In the genomic region with DNA sequence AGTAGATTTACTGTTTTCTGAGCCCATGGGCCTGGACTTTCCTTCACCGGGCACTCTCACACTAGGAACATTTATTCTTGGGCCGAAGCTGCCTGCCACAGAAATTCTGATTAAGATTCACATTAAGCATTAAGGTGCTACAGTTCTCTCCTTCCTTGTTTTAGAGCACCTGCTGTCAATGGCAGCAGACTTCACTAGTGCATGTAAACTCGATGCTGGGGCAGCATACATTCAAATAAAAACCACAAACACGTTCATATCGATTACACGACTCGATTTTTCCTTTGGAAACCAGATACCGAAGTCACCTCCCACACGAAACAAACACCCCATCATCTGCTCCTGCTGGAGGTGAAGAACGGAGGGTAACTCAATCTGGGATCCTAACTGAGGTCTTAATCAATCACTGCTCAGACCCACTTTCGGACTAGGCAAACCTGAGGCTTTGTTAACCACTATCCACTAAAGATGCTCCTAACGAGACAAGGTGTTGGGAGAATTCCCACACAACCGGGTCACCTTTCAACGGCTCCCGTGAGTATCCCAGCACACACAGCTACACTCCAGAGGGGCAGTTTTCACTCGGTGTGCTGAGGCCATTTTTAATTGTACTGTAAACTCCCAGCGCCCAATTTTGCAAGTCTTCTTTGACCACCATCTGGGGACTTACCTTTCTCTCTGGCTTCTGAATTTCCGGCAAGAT, we compare ENCODE assay signal across 9 mouse cellular contexts. TPM values are rescaled to one million over a fixed set of nuclear protein-coding genes. Genes with fewer than 3 reads are reported as not detected.
A peak's percentile ranks its signal among the peaks of the same experiment; 100 is the strongest.
DNase-seq lines count a peak whose midpoint lies in the region; ATAC-seq and TF ChIP-seq lines count a peak whose summit lies in the region.
"Had no signal": no experiment of that assay in that cellular context is flagged by ENCODE, and none has a peak within 500 bp of the region (broad histone marks: within the 10 kb centered on the region; RNA-seq: fewer than 3 reads in every experiment).

No protein-coding gene starts in this region.

- H3K27ac ChIP-seq in gastrocnemius, adult 2 months, result peak overlapping the region; percentile 97
- H3K27ac ChIP-seq in embryonic facial prominence, embryonic 12.5 days, result peak overlapping the region; percentile 74
- peak overlapping the region; percentile 82; the same call in 1 of the 2 replicates for H3K27ac ChIP-seq in intestine, embryonic 15.5 days
- peak overlapping the region; percentile 92; the same call in 1 of the 2 replicates for H3K27ac ChIP-seq in neural tube, embryonic 14.5 days (ENCODE audit: low read depth, low read length)

- intact Hi-C loops in gastrocnemius, adult 2 months (cut with DNase I), result loop anchor here (5.0 kb wide), 1 partner anchor 71 kb away; the partner anchor contains the start of gene Eefsec
- intact Hi-C loops in left cerebral cortex, postnatal 25 days (cut with DNase I), result no loop called here

- H3K9ac ChIP-seq in embryonic facial prominence, embryonic 12.5 days, result peak overlapping the region; percentile 90
- peak overlapping the region; percentile 87 for H3K9ac ChIP-seq in intestine, embryonic 15.5 days
- H3K9ac ChIP-seq in neural tube, embryonic 14.5 days (replicated peaks; ENCODE audit: low read depth, low read length), result peak overlapping the region; percentile 90

- no peak for TF ChIP-seq CTCF in gastrocnemius, adult 2 months (IDR thresholded peaks at IDR 0.05)

- no peaks in the 10 kb centered on the region for H3K9me3 ChIP-seq in embryonic facial prominence, embryonic 12.5 days
- H3K9me3 ChIP-seq in intestine, embryonic 15.5 days, result no peaks in the 10 kb centered on the region
- no peaks in the 10 kb centered on the region for H3K9me3 ChIP-seq in neural tube, embryonic 14.5 days (ENCODE audit: control insufficient read depth, low read length)

- peak overlapping the region; percentile 61 for H3K4me2 ChIP-seq in embryonic facial prominence, embryonic 12.5 days (replicated peaks)
- H3K4me2 ChIP-seq in intestine, embryonic 15.5 days (replicated peaks), result peak overlapping the region; percentile 66
- peak overlapping the region; percentile 91 for H3K4me2 ChIP-seq in neural tube, embryonic 14.5 days (ENCODE audit: low read depth, low read length)

- H3K4me1 ChIP-seq in embryonic facial prominence, embryonic 12.5 days, result peaks cover 14% of the 10 kb centered on the region
- H3K4me1 ChIP-seq in intestine, embryonic 15.5 days (replicated peaks), result peaks cover 18% of the 10 kb centered on the region
- H3K4me1 ChIP-seq in neural tube, embryonic 14.5 days (ENCODE audit: control insufficient read depth, insufficient read depth, low read length), result peaks cover 21% of the 10 kb centered on the region

- peaks cover 32% of the 10 kb centered on the region for H3K36me3 ChIP-seq in embryonic facial prominence, embryonic 12.5 days
- peaks cover 28% of the 10 kb centered on the region for H3K36me3 ChIP-seq in intestine, embryonic 15.5 days
- peaks cover 28% of the 10 kb centered on the region for H3K36me3 ChIP-seq in neural tube, embryonic 14.5 days (ENCODE audit: control insufficient read depth, insufficient read depth, low read length)

- peak overlapping the region; percentile 96 for H3K4me3 ChIP-seq in gastrocnemius, adult 2 months
- peak overlapping the region; percentile 93 for H3K4me3 ChIP-seq in embryonic facial prominence, embryonic 12.5 days
- H3K4me3 ChIP-seq in intestine, embryonic 15.5 days (replicated peaks), result peak overlapping the region; percentile 72
- H3K4me3 ChIP-seq in neural tube, embryonic 14.5 days (ENCODE audit: low read depth, low read length), result peak overlapping the region; percentile 95

- WGBS in embryonic facial prominence, embryonic 12.5 days, result 11% methylated on average over 18 of the region's 18 CpGs
- WGBS in intestine, embryonic 15.5 days, result 8% methylated on average over 18 of the region's 18 CpGs
- WGBS in neural tube, embryonic 14.5 days, result 15% methylated on average over 18 of the region's 18 CpGs

- no peak for ATAC-seq in embryonic facial prominence, embryonic 12.5 days (ENCODE audit: insufficient number of reproducible peaks, insufficient read depth, low FRiP score, low TSS enrichment)
- ATAC-seq in intestine, embryonic 15.5 days, result no peak
- ATAC-seq in neural tube, embryonic 14.5 days (ENCODE audit: low read depth), result no peak

- DNase-seq in gastrocnemius, adult 2 months, result no peak
- DNase-seq in gastrocnemius, postnatal 10 days, result no peak
- DNase-seq in 416B (ENCODE audit: low read depth), result peak; percentile 30
- no peak for DNase-seq in layer of hippocampus, adult 8-10 months (ENCODE audit: low spot score in 2 of 2)
- no peak for DNase-seq in left cerebral cortex, postnatal 25 days (ENCODE audit: low spot score in 2 of 2)

- H3K27me3 ChIP-seq in embryonic facial prominence, embryonic 12.5 days, result no peaks in the 10 kb centered on the region
- H3K27me3 ChIP-seq in intestine, embryonic 15.5 days (replicated peaks), result no peaks in the 10 kb centered on the region
- H3K27me3 ChIP-seq in neural tube, embryonic 14.5 days (ENCODE audit: control insufficient read depth, insufficient read depth, low read length), result no peaks in the 10 kb centered on the region
- H3K27me3 ChIP-seq: Patski had no signal

RNA-seq across cellular contexts. Expression of gene Sec61a1, which starts 0.9 kb away (rescaled TPM):
- 10 to 100 TPM; 17.7 to 23.3 TPM for total RNA-seq in gastrocnemius, adult 2 months (2021)
- total RNA-seq in gastrocnemius, postnatal 10 days (2021), result 10 to 100 TPM; 57.6 to 78.0 TPM
- polyA plus RNA-seq in embryonic facial prominence, embryonic 12.5 days (2016; fragmentation: Nextera tagmentation; extraction: Ambion mirVana), result 237 and 245 TPM in 2 replicates
- polyA plus RNA-seq in intestine, embryonic 15.5 days (2015; fragmentation: Nextera tagmentation; extraction: Ambion mirVana), result 256 and 276 TPM in 2 replicates
- polyA plus RNA-seq in neural tube, embryonic 14.5 days (2014; fragmentation: Nextera tagmentation; extraction: Ambion mirVana), result 125 and 157 TPM in 2 replicates
- 10 to 100 TPM; 83.9 to 94.2 (median 87.0) TPM for total RNA-seq in layer of hippocampus, adult 8-10 months (2022)
- 10 to 100 TPM; 85.7 to 96.5 TPM for total RNA-seq in left cerebral cortex, postnatal 25 days (2021)

RNA-seq across cellular contexts. Expression of gene Ruvbl1, which starts 52.6 kb away (rescaled TPM):
- 10 to 100 TPM; 20.2 to 21.9 TPM for total RNA-seq in gastrocnemius, adult 2 months (2021)
- total RNA-seq in gastrocnemius, postnatal 10 days (2021), result 10 to 100 TPM; 29.3 to 29.6 TPM
- polyA plus RNA-seq in embryonic facial prominence, embryonic 12.5 days (2016; fragmentation: Nextera tagmentation; extraction: Ambion mirVana), result 152 and 154 TPM in 2 replicates
- polyA plus RNA-seq in intestine, embryonic 15.5 days (2015; fragmentation: Nextera tagmentation; extraction: Ambion mirVana), result 125 and 132 TPM in 2 replicates
- 82.4 and 86.7 TPM in 2 replicates for polyA plus RNA-seq in neural tube, embryonic 14.5 days (2014; fragmentation: Nextera tagmentation; extraction: Ambion mirVana)
- total RNA-seq in layer of hippocampus, adult 8-10 months (2022), result 10 to 100 TPM; 36.8 to 40.2 (median 39.1) TPM
- 10 to 100 TPM; 37.3 to 38.7 TPM for total RNA-seq in left cerebral cortex, postnatal 25 days (2021)
